Mouse (Mus musculus) hindbrain, embryonic 16.5 days (tissue): ENCODE results near the gene Pagr1a. TPM values are rescaled to one million over a fixed set of nuclear protein-coding genes. Genes with fewer than 3 reads are reported as not detected.
A peak's percentile ranks its signal among the peaks of the same experiment; 100 is the strongest.

Experiments
- ATAC-seq: fragments of 200-750 bp; cut with Nextera tagmentation; 2 replicates; pipeline ENCODE4 v1.8.0; 2017; ENCODE audit warnings: moderate TSS enrichment, moderate library complexity
- H3K27ac ChIP-seq: fragments of 300-500 bp; sonication (generic); 2 replicates; pipeline ENCODE4 v1.5.1; 2014; ENCODE audit warnings: low read depth, mild to moderate bottlenecking, control low read depth, low read length, moderate library complexity
- H3K27me3 ChIP-seq: fragments of 300-500 bp; sonication (generic); replicated peaks from 2 replicates; pipeline ENCODE4 v1.6.1; 2014; ENCODE audit warnings: low read length; ENCODE audit not compliant: control insufficient read depth, insufficient read depth
- H3K36me3 ChIP-seq: fragments of 300-500 bp; sonication (generic); 2 replicates; pipeline ENCODE4 v1.6.1; 2014; ENCODE audit warnings: mild to moderate bottlenecking, low read length, moderate library complexity, mixed read lengths; ENCODE audit not compliant: control insufficient read depth, insufficient read depth
- H3K4me1 ChIP-seq: fragments of 300-500 bp; sonication (generic); 2 replicates; pipeline ENCODE4 v1.6.1; 2014; ENCODE audit warnings: low read depth, low read length; ENCODE audit not compliant: control insufficient read depth, insufficient read depth
- H3K4me2 ChIP-seq: fragments of 300-500 bp; sonication (generic); 2 replicates; pipeline ENCODE4 v1.6.1; 2014; ENCODE audit warnings: mild to moderate bottlenecking, low read length, control low read depth, moderate library complexity
- H3K4me3 ChIP-seq: fragments of 300-500 bp; sonication (generic); 2 replicates; pipeline ENCODE4 v1.5.1; 2014; ENCODE audit warnings: mild to moderate bottlenecking, low read length, control low read depth, moderate library complexity
- H3K9ac ChIP-seq: fragments of 300-500 bp; sonication (generic); 2 replicates; pipeline ENCODE4 v1.6.1; 2014; ENCODE audit warnings: low read depth, mild to moderate bottlenecking, control low read depth, low read length, moderate library complexity
- H3K9me3 ChIP-seq: fragments of 300-500 bp; sonication (generic); 2 replicates; pipeline ENCODE4 v1.6.1; 2014; ENCODE audit warnings: mild to moderate bottlenecking, low read length, moderate library complexity; ENCODE audit not compliant: control insufficient read depth
- WGBS: fragments of 180-500 bp; shearing (Covaris S2); extraction: QIAGEN DNeasy Blood & Tissue Kit; methylation state at CpG from one replicate; pipeline ENCODE4 v1.1.7; 2014; 5-methylcytosine and 5-hydroxymethylcytosine counted together
- polyA plus RNA-seq: library from polyadenylated mRNA; unstranded; fragments of >200 nt; fragmentation: Nextera tagmentation; extraction: Ambion mirVana; gene quantifications from 2 replicates; pipeline ENCODE4 v1.2.1, GENCODE M21; 2015

Pagr1a gene
- polyA plus RNA-seq, 1 experiment from 2014 or later = 26.9 TPM

DNA sequence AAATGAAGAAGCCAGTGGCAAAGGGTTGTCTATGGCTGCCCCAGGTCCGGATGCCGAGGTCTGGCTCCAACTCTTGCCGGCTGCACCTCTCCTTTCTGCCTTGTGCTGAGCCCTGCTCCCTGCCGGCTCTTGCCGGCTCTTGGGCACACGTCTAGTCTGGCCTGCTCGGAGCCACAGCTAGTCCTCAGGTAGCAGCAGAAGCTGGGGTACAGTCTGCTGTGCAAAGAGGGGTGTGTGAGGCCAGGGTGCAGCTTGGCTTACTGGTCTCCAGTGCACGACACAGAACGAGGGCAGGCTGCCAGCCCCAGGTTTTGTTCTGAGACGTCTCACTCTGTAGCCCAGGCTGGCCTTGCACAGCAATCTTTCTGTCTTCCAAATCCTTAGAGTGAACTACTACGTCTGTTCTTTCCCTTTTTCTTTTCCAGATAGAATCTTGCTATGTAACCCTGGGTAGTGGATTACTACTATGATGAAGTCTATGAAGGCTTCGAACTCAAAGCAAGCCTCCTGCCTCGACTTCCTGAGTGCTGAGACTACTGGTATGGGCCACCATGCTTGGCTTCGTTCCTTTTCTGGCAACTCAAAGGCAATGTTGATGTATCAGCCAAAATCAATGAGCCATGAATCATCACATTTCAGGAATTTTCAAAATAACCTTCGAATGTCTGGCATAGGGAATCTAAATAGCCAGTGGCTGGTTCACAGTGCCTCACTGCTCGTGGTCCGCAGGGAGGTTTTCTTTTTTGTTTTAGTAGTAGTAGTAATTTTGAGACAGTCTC, 7.7 kb downstream of the Pagr1a start:
- Histone ChIP-seq H3K9ac (no peak overlapping the region), H3K27ac (peak overlapping the region; percentile 54; the same call in 1 of the 2 replicates), H3K4me1 (peaks cover 6% of the 10 kb centered on the region), H3K9me3 (no peaks in the 10 kb centered on the region), H3K36me3 (no peaks in the 10 kb centered on the region), H3K4me2 (no peak overlapping the region), H3K4me3 (no peak overlapping the region), H3K27me3 (no peaks in the 10 kb centered on the region)
- WGBS = 81% methylated on average over 17 of the region's 17 CpGs
- no peak for ATAC-seq

DNA sequence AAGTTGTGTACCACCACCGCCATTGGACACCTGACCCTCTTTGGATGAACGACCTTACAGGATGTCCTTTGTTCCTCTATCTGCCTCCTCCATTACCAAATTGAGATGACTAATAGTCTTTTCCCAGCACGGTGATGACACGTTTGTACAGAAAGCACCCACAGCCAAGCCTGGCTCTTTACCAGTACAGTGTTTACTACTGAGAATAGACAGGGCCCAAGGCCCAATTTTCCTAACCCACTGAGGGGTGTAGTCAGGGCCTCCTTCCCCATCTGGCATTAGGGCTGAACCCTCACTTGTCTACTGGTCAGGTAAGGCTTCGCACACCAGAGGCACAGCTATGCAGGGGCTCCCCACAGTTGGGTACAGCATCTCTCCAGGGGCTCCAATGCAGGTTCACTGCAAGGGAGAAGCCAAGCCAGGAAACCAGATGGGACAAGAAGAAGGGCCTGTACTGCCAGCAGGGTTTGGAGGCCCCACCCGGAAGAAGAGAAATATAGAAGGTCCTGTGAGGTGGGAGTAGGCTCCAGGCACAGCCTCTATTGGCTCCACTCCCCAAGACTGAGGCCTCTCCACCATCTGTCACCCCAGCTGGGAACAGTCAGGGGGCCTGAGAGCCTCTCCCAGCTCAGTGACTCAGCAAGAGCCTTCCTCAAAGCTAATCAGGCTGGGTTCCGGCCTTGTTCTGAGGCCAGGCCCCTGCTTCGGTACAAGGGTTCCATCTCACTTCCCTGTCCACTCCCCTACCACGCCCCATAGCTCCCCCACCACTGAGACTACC, 8.7 kb downstream of the Pagr1a start:
- Histone ChIP-seq H3K4me1 (no peaks in the 10 kb centered on the region; the same call in 1 of the 2 replicates), H3K4me3 (no peak overlapping the region), H3K9me3 (no peaks in the 10 kb centered on the region), H3K27me3 (no peaks in the 10 kb centered on the region), H3K27ac (peak overlapping the region; percentile 54), H3K9ac (peak overlapping the region; percentile 10; the same call in 1 of the 2 replicates), H3K4me2 (no peak overlapping the region), H3K36me3 (no peaks in the 10 kb centered on the region)
- ATAC-seq = peak; percentile 82
- 50% methylated on average over 9 of the region's 9 CpGs for WGBS

- Histone ChIP-seq H3K36me3 (no peaks in the 10 kb centered on the region), H3K27ac (no peak overlapping the region), H3K9me3 (no peaks in the 10 kb centered on the region), H3K4me2 (no peak overlapping the region), H3K9ac (no peak overlapping the region), H3K4me1 (no peaks in the 10 kb centered on the region; the same call in 1 of the 2 replicates), H3K4me3 (no peak overlapping the region), H3K27me3 (no peaks in the 10 kb centered on the region)
- WGBS = 88% methylated on average over 6 of the region's 6 CpGs
- ATAC-seq = no peak
These were observed 9.7 kb downstream of the Pagr1a start for GRCm38 (mm10) chr7:127007313-127008024.

DNA sequence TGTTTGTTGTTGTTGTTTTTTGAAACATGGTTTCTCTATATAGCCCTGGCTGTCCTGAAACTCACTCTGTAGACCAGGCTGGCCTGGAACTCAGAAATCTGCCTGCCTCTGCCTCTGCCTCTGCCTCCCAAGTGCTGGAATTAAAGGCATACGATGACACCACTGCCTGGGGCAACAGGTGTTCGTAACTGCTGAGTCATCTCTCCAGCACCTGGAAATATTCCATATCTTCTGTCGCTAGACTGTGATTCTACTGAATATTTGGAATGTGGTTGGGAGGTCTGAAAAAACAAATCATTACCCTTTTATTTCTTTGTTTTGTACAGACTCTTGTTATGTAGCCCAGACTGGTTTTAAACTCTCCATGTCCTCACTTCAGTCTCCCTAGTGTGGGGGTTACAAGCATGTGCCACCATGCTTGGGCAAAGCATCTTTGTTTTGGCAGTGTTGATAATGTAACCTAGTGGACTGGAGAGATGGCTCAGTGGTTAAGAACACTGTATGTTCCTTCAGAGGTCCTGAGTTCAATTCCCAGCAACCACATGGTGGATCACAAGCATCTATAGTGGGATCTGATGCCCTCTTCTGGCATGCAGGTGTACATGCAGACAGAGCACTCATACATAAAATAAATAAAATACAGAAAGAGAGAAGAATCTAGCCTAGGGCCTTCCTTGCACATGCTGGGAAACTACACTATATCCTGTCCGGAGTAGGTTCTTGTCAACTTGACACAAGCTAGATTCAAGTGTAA, 12.9 kb downstream of the Pagr1a start:
- Histone ChIP-seq H3K4me1 (no peaks in the 10 kb centered on the region; the same call in 1 of the 2 replicates), H3K9me3 (no peaks in the 10 kb centered on the region), H3K36me3 (no peaks in the 10 kb centered on the region), H3K27me3 (no peaks in the 10 kb centered on the region), H3K27ac (no peak overlapping the region), H3K9ac (no peak overlapping the region), H3K4me3 (no peak overlapping the region), H3K4me2 (no peak overlapping the region)
- WGBS = 93% methylated on average over 4 of the region's 4 CpGs
- ATAC-seq = no peak

DNA sequence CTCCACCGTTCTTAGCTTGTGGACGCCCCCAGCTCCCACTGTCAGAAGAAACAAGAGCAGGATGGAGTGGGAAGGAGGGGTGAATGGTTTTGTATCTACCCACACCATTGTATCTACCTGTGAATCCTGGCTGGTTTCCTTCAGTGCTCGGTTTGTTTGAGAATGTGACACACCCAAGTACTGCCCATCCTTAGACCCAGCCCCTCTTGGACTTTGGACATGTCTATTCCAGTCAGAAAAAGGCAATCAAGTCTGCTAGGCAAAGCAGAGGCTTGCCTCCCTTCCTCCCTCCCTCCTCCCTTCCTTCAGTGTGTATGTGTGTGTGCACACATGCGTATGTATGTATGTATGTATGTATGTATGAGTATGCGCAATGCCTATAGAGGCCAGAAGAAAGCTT, 13.5 kb downstream of the Pagr1a start:
- ATAC-seq = no peak
- Histone ChIP-seq H3K4me1 (no peaks in the 10 kb centered on the region; the same call in 1 of the 2 replicates), H3K4me3 (no peak overlapping the region), H3K27ac (no peak overlapping the region), H3K9me3 (no peaks in the 10 kb centered on the region), H3K4me2 (no peak overlapping the region), H3K9ac (no peak overlapping the region), H3K36me3 (no peaks in the 10 kb centered on the region), H3K27me3 (no peaks in the 10 kb centered on the region)
- 86% methylated on average over 5 of the region's 5 CpGs for WGBS

DNA sequence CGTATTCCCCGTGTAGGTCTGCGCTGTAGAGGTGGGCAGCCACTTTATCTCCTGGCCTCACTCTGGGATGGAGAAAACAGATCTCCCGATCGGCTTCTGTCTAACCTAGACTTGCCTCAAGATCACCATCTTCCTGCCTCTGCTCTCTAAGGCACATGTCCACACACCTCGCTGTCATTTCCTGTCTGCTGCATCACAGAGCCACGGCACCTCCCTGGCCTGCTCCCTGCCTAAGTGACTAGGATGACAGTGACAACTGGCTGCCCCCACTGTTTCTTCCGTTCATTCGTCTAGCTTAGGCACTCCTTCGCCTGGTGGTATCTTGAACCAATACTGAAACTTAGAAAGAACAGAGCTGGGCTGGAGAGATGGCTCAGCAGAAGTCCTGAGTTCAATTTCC, 17.6 kb downstream of the Pagr1a start:
- H3K4me2 ChIP-seq = no peak overlapping the region
- WGBS = 84% methylated on average over 10 of the region's 10 CpGs
- no peak overlapping the region for H3K27ac ChIP-seq
- no peaks in the 10 kb centered on the region for H3K27me3 ChIP-seq
- H3K4me3 ChIP-seq = no peak overlapping the region
- no peaks in the 10 kb centered on the region for H3K36me3 ChIP-seq
- no peak overlapping the region for H3K9ac ChIP-seq
- no peaks in the 10 kb centered on the region for H3K4me1 ChIP-seq
- no peaks in the 10 kb centered on the region for H3K9me3 ChIP-seq
- no peak for ATAC-seq

DNA sequence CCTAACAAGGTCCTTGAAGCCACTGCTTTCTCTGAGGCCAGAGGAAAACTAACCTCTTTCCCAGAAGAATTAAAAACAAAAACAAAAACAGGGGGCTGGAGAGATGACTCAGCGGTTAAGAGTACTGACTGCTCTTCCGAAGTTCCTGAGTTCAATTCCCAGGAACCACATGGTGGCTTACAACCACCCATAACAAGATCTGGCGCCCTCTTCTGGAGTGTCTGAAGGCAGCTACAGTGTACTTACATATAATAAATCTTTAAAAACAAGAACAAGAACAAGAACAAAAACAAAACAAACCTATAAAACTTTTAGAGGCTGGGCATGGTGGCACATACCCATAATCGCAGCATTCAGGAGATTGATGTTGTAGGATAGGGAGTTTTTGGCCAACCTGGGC, 20.7 kb downstream of the Pagr1a start:
- H3K27me3 ChIP-seq = no peaks in the 10 kb centered on the region
- H3K9me3 ChIP-seq = no peaks in the 10 kb centered on the region
- no peak overlapping the region for H3K4me3 ChIP-seq
- no peak overlapping the region for H3K4me2 ChIP-seq
- 85% methylated on average over 4 of the region's 4 CpGs for WGBS
- no peak overlapping the region for H3K9ac ChIP-seq
- H3K27ac ChIP-seq = no peak overlapping the region
- H3K4me1 ChIP-seq = no peaks in the 10 kb centered on the region
- ATAC-seq = no peak
- no peaks in the 10 kb centered on the region for H3K36me3 ChIP-seq

- H3K36me3 ChIP-seq = no peaks in the 10 kb centered on the region
- H3K27me3 ChIP-seq = no peaks in the 10 kb centered on the region
- no peak overlapping the region for H3K27ac ChIP-seq
- no peaks in the 10 kb centered on the region for H3K4me1 ChIP-seq
- ATAC-seq = no peak
- no peak overlapping the region for H3K9ac ChIP-seq
- H3K9me3 ChIP-seq = no peaks in the 10 kb centered on the region
- WGBS = 78% methylated on average over 8 of the region's 8 CpGs
- H3K4me3 ChIP-seq = no peak overlapping the region
- no peak overlapping the region for H3K4me2 ChIP-seq
These were observed 28.3 kb downstream of the Pagr1a start for GRCm38 (mm10) chr7:126988816-126989215.
